ENCODE assay signal across 8 mouse cellular contexts in genomic region chr6:122308505-122309393, GRCm38 (mm10). TPM values are rescaled to one million over a fixed set of nuclear protein-coding genes. Genes with fewer than 3 reads are reported as not detected.
A peak's percentile ranks its signal among the peaks of the same experiment; 100 is the strongest.
DNase-seq lines count a peak whose midpoint lies in the region; ATAC-seq and TF ChIP-seq lines count a peak whose summit lies in the region.

Gene M6pr, plus strand, starts transcription at chr6:122308720.

- peak within 1 kb of the TSS; percentile 80 for H3K9ac ChIP-seq in forebrain, embryonic 12.5 days
- peak within 1 kb of the TSS; percentile 95 for H3K9ac ChIP-seq in heart, postnatal 0 days (replicated peaks; ENCODE audit: low read depth, low read length)
- H3K9ac ChIP-seq in liver, embryonic 16.5 days (ENCODE audit: low read depth, low read length) = peak within 1 kb of the TSS; percentile 93
- H3K9ac ChIP-seq in neural tube, embryonic 13.5 days = peak within 1 kb of the TSS; percentile 89

- H3K36me3 ChIP-seq in E14TG2a.4 (ENCODE audit: insufficient read depth, low read length) = peaks cover 38% of the 10 kb centered on the region
- peaks cover 8% of the 10 kb centered on the region for H3K36me3 ChIP-seq in forebrain, embryonic 12.5 days (replicated peaks)
- H3K36me3 ChIP-seq in heart, postnatal 0 days (replicated peaks; ENCODE audit: control insufficient read depth, insufficient read depth, low read length) = peaks cover 11% of the 10 kb centered on the region
- H3K36me3 ChIP-seq in liver, embryonic 16.5 days (ENCODE audit: control insufficient read depth, insufficient read depth) = peaks cover 11% of the 10 kb centered on the region
- H3K36me3 ChIP-seq in neural tube, embryonic 13.5 days = peaks cover 20% of the 10 kb centered on the region
- H3K36me3 ChIP-seq in testis, adult 2 months (ENCODE audit: control insufficient read depth, insufficient read depth, low read length) = no peaks in the 10 kb centered on the region

- WGBS in forebrain, embryonic 12.5 days = under 1% methylated on average over 49 of the region's 49 CpGs
- under 1% methylated on average over 49 of the region's 49 CpGs for WGBS in heart, postnatal 0 days
- WGBS in liver, embryonic 16.5 days (ENCODE audit: insufficient replicate concordance) = under 1% methylated on average over 49 of the region's 49 CpGs
- WGBS in neural tube, embryonic 13.5 days = under 1% methylated on average over 49 of the region's 49 CpGs

- DNase-seq in c-Kit-positive CD71-positive TER-119-positive erythroid progenitor cells, embryonic 14.5 days (ENCODE audit: low spot score) = peak; percentile 92
- peak; percentile 97 for DNase-seq in heart, postnatal 0 days (ENCODE audit: low spot score)
- peak; percentile 90 to 95 for DNase-seq in kidney, postnatal 4 days

- H3K27ac ChIP-seq in forebrain, embryonic 12.5 days = peak within 1 kb of the TSS; percentile 72
- peak within 1 kb of the TSS; percentile 81 for H3K27ac ChIP-seq in heart, postnatal 0 days (ENCODE audit: low read depth)
- H3K27ac ChIP-seq in liver, embryonic 16.5 days (ENCODE audit: low read length) = peak within 1 kb of the TSS; percentile 89
- peak within 1 kb of the TSS; percentile 82 for H3K27ac ChIP-seq in neural tube, embryonic 13.5 days (replicated peaks)
- H3K27ac ChIP-seq in testis, adult 2 months (ENCODE audit: control insufficient read depth, insufficient read depth, low read depth, low read length) = peak within 1 kb of the TSS; percentile 84

- no peaks in the 10 kb centered on the region for H3K9me3 ChIP-seq in E14TG2a.4 (ENCODE audit: low read length)
- H3K9me3 ChIP-seq in forebrain, embryonic 12.5 days = no peaks in the 10 kb centered on the region
- no peaks in the 10 kb centered on the region for H3K9me3 ChIP-seq in heart, postnatal 0 days (replicated peaks; ENCODE audit: control insufficient read depth, low read length)
- H3K9me3 ChIP-seq in liver, embryonic 16.5 days (replicated peaks; ENCODE audit: control insufficient read depth, low read length) = no peaks in the 10 kb centered on the region
- H3K9me3 ChIP-seq in neural tube, embryonic 13.5 days = no peaks in the 10 kb centered on the region

- H3K27me3 ChIP-seq in E14TG2a.4 (ENCODE audit: insufficient read depth, low read length) = no peaks in the 10 kb centered on the region
- no peaks in the 10 kb centered on the region for H3K27me3 ChIP-seq in forebrain, embryonic 12.5 days
- no peaks in the 10 kb centered on the region for H3K27me3 ChIP-seq in heart, postnatal 0 days (ENCODE audit: control insufficient read depth, insufficient read depth, low read length)
- H3K27me3 ChIP-seq in liver, embryonic 16.5 days (ENCODE audit: control insufficient read depth, insufficient read depth, low read depth, low read length) = no peaks in the 10 kb centered on the region
- no peaks in the 10 kb centered on the region for H3K27me3 ChIP-seq in neural tube, embryonic 13.5 days
- no peaks in the 10 kb centered on the region for H3K27me3 ChIP-seq in testis, adult 2 months (ENCODE audit: control insufficient read depth, insufficient read depth, low read length)

- peak within 1 kb of the TSS; percentile 100 for H3K4me3 ChIP-seq in E14TG2a.4 (replicated peaks; ENCODE audit: low read length)
- H3K4me3 ChIP-seq in forebrain, embryonic 12.5 days (replicated peaks) = peak within 1 kb of the TSS; percentile 75
- H3K4me3 ChIP-seq in heart, postnatal 0 days (ENCODE audit: low read depth, low read length) = peak within 1 kb of the TSS; percentile 98
- H3K4me3 ChIP-seq in liver, embryonic 16.5 days (ENCODE audit: low read depth, low read length) = peak within 1 kb of the TSS; percentile 96
- H3K4me3 ChIP-seq in neural tube, embryonic 13.5 days = peak within 1 kb of the TSS; percentile 75
- peak within 1 kb of the TSS; percentile 94 for H3K4me3 ChIP-seq in testis, adult 2 months (ENCODE audit: control insufficient read depth, low read depth, low read length)

- TF ChIP-seq POLR2A in testis, adult 2 months (IDR thresholded peaks at IDR 0.05; ENCODE audit: control insufficient read depth, low read depth, low read length) = peak; percentile 56

- H3K4me1 ChIP-seq in E14TG2a.4 (replicated peaks; ENCODE audit: low read depth, low read length) = peaks cover 51% of the 10 kb centered on the region
- H3K4me1 ChIP-seq in forebrain, embryonic 12.5 days = peaks cover 19% of the 10 kb centered on the region
- H3K4me1 ChIP-seq in heart, postnatal 0 days (ENCODE audit: control insufficient read depth, insufficient read depth) = peaks cover 14% of the 10 kb centered on the region
- peaks cover 16% of the 10 kb centered on the region for H3K4me1 ChIP-seq in liver, embryonic 16.5 days (ENCODE audit: control insufficient read depth, low read depth, low read length)
- peaks cover 27% of the 10 kb centered on the region for H3K4me1 ChIP-seq in neural tube, embryonic 13.5 days (replicated peaks)
- peaks cover 3% of the 10 kb centered on the region; the same call in 1 of the 2 replicates for H3K4me1 ChIP-seq in testis, adult 2 months (ENCODE audit: control insufficient read depth, insufficient read depth, low read length)

- TF ChIP-seq EP300 in heart, postnatal 0 days (IDR thresholded peaks at IDR 0.05; ENCODE audit: low read depth) = no peak; the same call in 1 of the 2 replicates

- TF ChIP-seq CTCF in E14TG2a.4 (conservative IDR thresholded peaks at IDR 0.05; ENCODE audit: low read length) = peak; percentile 57
- TF ChIP-seq CTCF in heart, postnatal 0 days (IDR thresholded peaks at IDR 0.05; ENCODE audit: low read depth) = peak; percentile 85
- peak; percentile 79; the same call in 1 of the 2 replicates for TF ChIP-seq CTCF in testis, adult 2 months (IDR thresholded peaks at IDR 0.05; ENCODE audit: control insufficient read depth, insufficient read depth, insufficient replicate concordance, low read depth, low read length)

- peak; percentile 98 for ATAC-seq in forebrain, embryonic 12.5 days (ENCODE audit: low FRiP score)
- ATAC-seq in heart, postnatal 0 days (ENCODE audit: insufficient read depth, low read depth) = peak; percentile 98
- peak; percentile 96 for ATAC-seq in liver, embryonic 16.5 days (ENCODE audit: low read depth)
- peak; percentile 99 for ATAC-seq in neural tube, embryonic 13.5 days (ENCODE audit: low read depth)

- peak within 1 kb of the TSS; percentile 77 for H3K4me2 ChIP-seq in forebrain, embryonic 12.5 days
- peak within 1 kb of the TSS; percentile 98 for H3K4me2 ChIP-seq in heart, postnatal 0 days (ENCODE audit: low read depth, low read length)
- peak within 1 kb of the TSS; percentile 65 for H3K4me2 ChIP-seq in liver, embryonic 16.5 days (ENCODE audit: low read depth, low read length)
- peak within 1 kb of the TSS; percentile 85 for H3K4me2 ChIP-seq in neural tube, embryonic 13.5 days

RNA-seq across cellular contexts. Expression of gene M6pr, which starts in this region (rescaled TPM):
- polyA plus RNA-seq in forebrain, embryonic 12.5 days (2016; fragmentation: Nextera tagmentation; extraction: Ambion mirVana) = 68.7 and 70.6 TPM in 2 replicates
- total RNA-seq in heart, postnatal 0 days (2014; rRNA removed; ENCODE audit: low replicate concordance) = 55.9 and 58.4 TPM in 2 replicates
- polyA plus RNA-seq in heart, postnatal 0 days (2015; fragmentation: Nextera tagmentation; extraction: Ambion mirVana) = 52.2 and 52.9 TPM in 2 replicates
- polyA plus RNA-seq in liver, embryonic 16.5 days (2015; fragmentation: Nextera tagmentation; extraction: Ambion mirVana) = 83.5 and 87.2 TPM in 2 replicates
- 59.9 and 66.1 TPM in 2 replicates for polyA plus RNA-seq in neural tube, embryonic 13.5 days (2015; fragmentation: Nextera tagmentation; extraction: Ambion mirVana)
- polyA plus RNA-seq in testis, adult 2 months (2012; rRNA removed) = 19.8 and 24.3 TPM in 2 replicates

Comparison
In these comparisons a context has a peak if more than half of its experiments do, and no peak if none do; other contexts are left out.
1. Peak in every context shown above with its lines: DNase-seq, ATAC-seq, H3K4me3 ChIP-seq and H3K27ac ChIP-seq.